Mouse (Mus musculus): Measurements from ENCODE around the gene 9130023H24Rik. TPM values are rescaled to one million over a fixed set of nuclear protein-coding genes. Genes with fewer than 3 reads are reported as not detected.

9130023H24Rik gene
- total and polyA plus RNA-seq, 2 experiments from 2014 or later = 4.2 to 6.3 TPM

DNA sequence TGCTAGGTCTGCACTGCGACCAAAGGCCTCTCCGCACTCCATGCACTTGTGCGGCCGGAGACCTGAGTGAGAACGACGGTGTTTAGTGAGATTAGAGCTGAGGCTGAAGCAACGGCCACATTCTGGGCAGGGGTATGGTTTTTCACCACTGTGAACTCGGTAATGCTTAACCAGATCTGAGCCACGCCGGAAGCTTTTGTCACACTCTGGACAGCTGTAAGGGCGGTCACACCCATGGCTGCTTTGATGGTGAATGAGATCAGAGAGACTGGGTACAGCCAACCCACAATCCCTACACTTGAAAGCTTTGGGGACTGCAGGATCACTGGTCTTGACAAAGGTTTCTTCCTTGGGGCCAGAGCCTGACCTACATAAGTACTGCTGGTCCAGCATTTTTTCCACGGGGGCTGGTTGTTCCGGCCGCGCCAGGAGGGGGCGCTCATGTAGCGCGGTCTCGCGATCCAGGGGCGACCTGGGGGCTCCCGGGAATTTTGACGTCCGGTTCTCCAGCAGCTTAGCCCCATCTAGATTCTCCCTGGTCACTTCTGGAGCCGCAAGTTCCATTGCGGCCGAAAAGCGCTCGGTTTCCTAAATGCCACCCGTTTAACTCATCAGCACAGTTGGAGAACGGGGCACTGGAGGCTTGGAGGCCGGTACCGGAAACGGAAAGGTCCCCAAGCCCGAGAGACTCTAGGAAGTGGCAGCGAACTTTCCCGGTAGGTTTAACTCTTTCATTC, 807 bp downstream of the 9130023H24Rik start, which contains the start of gene Armc5:
Armc5 (plus strand) TSS at position 487 of the 737 bp plus-strand sequence.
- H3K9me3 ChIP-seq (ENCODE audit: low read length) = no peaks in the 10 kb centered on the region
- DNase-seq (ENCODE audit: low spot score) = peak; percentile 80
- WGBS = 25% methylated on average over 37 of the region's 37 CpGs
- H3K9ac ChIP-seq (replicated peaks; ENCODE audit: low read length, poor library complexity, severe bottlenecking) = peak within 1 kb of the TSS; percentile 81
- peaks cover 15% of the 10 kb centered on the region for H3K36me3 ChIP-seq (ENCODE audit: insufficient read depth, low read length)
- peak within 1 kb of the TSS; percentile 65 for H3K4me3 ChIP-seq (ENCODE audit: low read depth, low read length)
- 0 out of 2 replicates have a peak, but pooled peaks cover 5% of the 10 kb centered on the region for H3K4me1 ChIP-seq (ENCODE audit: insufficient read depth, low read length)
- peak within 1 kb of the TSS; percentile 97 for H3K27ac ChIP-seq (ENCODE audit: low read depth, low read length)
- TF ChIP-seq CTCF (IDR thresholded peaks at IDR 0.05) = peak; percentile 79
- peak within 1 kb of the TSS; percentile 80 for H3K4me2 ChIP-seq (ENCODE audit: low read depth, low read length, poor library complexity, severe bottlenecking)
- no peak for ATAC-seq (ENCODE audit: low FRiP score)
- no peaks in the 10 kb centered on the region for H3K27me3 ChIP-seq (ENCODE audit: insufficient read depth, low read length)

GRCm38 (mm10) chr7:128236426-128236825, 1.4 kb downstream of the 9130023H24Rik start:
- WGBS = 94% methylated on average over 13 of the region's 13 CpGs
- Histone ChIP-seq H3K27me3 (ENCODE audit: insufficient read depth, low read length) (no peaks in the 10 kb centered on the region), H3K27ac (ENCODE audit: low read depth, low read length) (peak overlapping the region; percentile 97)

DNA sequence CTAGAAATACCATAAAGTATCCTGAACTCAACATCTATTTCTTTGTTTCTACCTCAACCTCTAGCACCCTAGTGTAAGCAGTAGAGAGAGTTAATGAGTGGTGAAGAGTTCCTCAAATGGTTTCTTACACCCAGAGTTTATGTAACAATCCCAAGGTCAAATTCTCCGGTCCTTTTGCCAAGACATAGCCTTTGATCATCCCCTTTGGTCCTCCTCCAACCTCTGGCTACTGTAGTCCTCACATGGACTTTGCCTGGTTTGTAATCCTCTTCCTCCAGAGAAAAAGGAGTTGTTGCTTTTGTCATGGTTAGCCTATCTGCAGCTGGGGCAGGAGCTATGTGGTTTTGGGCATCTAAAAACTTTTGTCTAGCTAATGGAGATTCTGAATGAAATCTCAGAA, 2.4 kb downstream of the 9130023H24Rik start:
- Histone ChIP-seq H3K9ac (replicated peaks; ENCODE audit: low read length, poor library complexity, severe bottlenecking) (no peak overlapping the region), H3K27ac (ENCODE audit: low read depth, low read length) (no peak overlapping the region), H3K4me2 (ENCODE audit: low read depth, low read length, poor library complexity, severe bottlenecking) (no peak overlapping the region), H3K36me3 (ENCODE audit: insufficient read depth, low read length) (peaks cover 6% of the 10 kb centered on the region), H3K9me3 (ENCODE audit: low read length) (no peaks in the 10 kb centered on the region), H3K4me3 (ENCODE audit: low read depth, low read length) (no peak overlapping the region), H3K4me1 (ENCODE audit: insufficient read depth, low read length) (0 out of 2 replicates have a peak, but pooled peaks cover 5% of the 10 kb centered on the region), H3K27me3 (ENCODE audit: insufficient read depth, low read length) (no peaks in the 10 kb centered on the region)
- WGBS = 93% methylated on average over 1 of the region's 1 CpGs
- no peak for TF ChIP-seq CTCF (IDR thresholded peaks at IDR 0.05)
- ATAC-seq (ENCODE audit: low FRiP score) = no peak
- no peak for DNase-seq (ENCODE audit: low spot score)

More at GRCm38 (mm10) chr7:128236426-128236825, 1.4 kb downstream of the 9130023H24Rik start:
- H3K4me3 ChIP-seq (ENCODE audit: low read depth, low read length) = no peak overlapping the region
- H3K4me1 ChIP-seq (ENCODE audit: insufficient read depth, low read length) = 0 out of 2 replicates have a peak, but pooled peaks cover 5% of the 10 kb centered on the region
- no peak for ATAC-seq (ENCODE audit: low FRiP score)
- H3K9ac ChIP-seq (replicated peaks; ENCODE audit: low read length, poor library complexity, severe bottlenecking) = no peak overlapping the region
- H3K9me3 ChIP-seq (ENCODE audit: low read length) = no peaks in the 10 kb centered on the region
- no peak for TF ChIP-seq CTCF (IDR thresholded peaks at IDR 0.05)
- peaks cover 11% of the 10 kb centered on the region for H3K36me3 ChIP-seq (ENCODE audit: insufficient read depth, low read length)
- no peak for DNase-seq (ENCODE audit: low spot score)
- H3K4me2 ChIP-seq (ENCODE audit: low read depth, low read length, poor library complexity, severe bottlenecking) = peak overlapping the region; percentile 80

GRCm38 (mm10) chr7:128234796-128235195, 3.0 kb downstream of the 9130023H24Rik start:
- no peak for TF ChIP-seq CTCF (IDR thresholded peaks at IDR 0.05)
- H3K27ac ChIP-seq (ENCODE audit: low read depth, low read length) = no peak overlapping the region
- no peaks in the 10 kb centered on the region for H3K36me3 ChIP-seq (ENCODE audit: insufficient read depth, low read length)
- H3K9ac ChIP-seq (replicated peaks; ENCODE audit: low read length, poor library complexity, severe bottlenecking) = no peak overlapping the region
- no peaks in the 10 kb centered on the region for H3K9me3 ChIP-seq (ENCODE audit: low read length)
- H3K4me2 ChIP-seq (ENCODE audit: low read depth, low read length, poor library complexity, severe bottlenecking) = no peak overlapping the region
- no peak for DNase-seq (ENCODE audit: low spot score)
- no peaks in the 10 kb centered on the region for H3K27me3 ChIP-seq (ENCODE audit: insufficient read depth, low read length)
- 0 out of 2 replicates have a peak, but pooled peaks cover 5% of the 10 kb centered on the region for H3K4me1 ChIP-seq (ENCODE audit: insufficient read depth, low read length)
- no peak overlapping the region for H3K4me3 ChIP-seq (ENCODE audit: low read depth, low read length)
- ATAC-seq (ENCODE audit: low FRiP score) = no peak
- WGBS = 88% methylated on average over 2 of the region's 2 CpGs

DNA sequence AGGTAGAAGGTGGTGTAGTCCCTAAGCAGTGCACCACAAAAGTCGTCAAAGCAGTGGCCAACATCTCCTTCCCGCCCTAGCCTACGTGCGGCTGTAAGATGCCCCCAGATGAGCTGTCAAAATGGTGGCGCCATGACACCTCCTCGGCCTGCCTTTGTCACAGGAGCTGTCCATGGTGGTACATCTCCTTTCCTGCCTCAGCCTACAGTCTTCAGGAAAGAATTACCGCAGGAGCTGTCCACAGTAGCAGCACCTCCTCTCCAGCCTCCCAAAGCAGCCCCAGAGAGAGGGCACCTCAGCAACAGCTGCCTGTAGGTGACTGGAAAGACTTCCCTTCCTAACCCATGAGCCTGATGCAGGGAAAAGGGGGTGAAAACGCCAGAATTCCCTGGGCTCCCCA, 6.1 kb downstream of the 9130023H24Rik start:
- Histone ChIP-seq H3K4me3 (ENCODE audit: low read depth, low read length) (no peak overlapping the region), H3K27me3 (ENCODE audit: insufficient read depth, low read length) (no peaks in the 10 kb centered on the region), H3K4me2 (ENCODE audit: low read depth, low read length, poor library complexity, severe bottlenecking) (no peak overlapping the region), H3K9me3 (ENCODE audit: low read length) (no peaks in the 10 kb centered on the region), H3K4me1 (ENCODE audit: insufficient read depth, low read length) (0 out of 2 replicates have a peak, but pooled peaks cover 2% of the 10 kb centered on the region), H3K27ac (ENCODE audit: low read depth, low read length) (no peak overlapping the region), H3K9ac (replicated peaks; ENCODE audit: low read length, poor library complexity, severe bottlenecking) (no peak overlapping the region), H3K36me3 (ENCODE audit: insufficient read depth, low read length) (no peaks in the 10 kb centered on the region)
- 53% methylated on average over 8 of the region's 8 CpGs for WGBS
- DNase-seq (ENCODE audit: low spot score) (no peak), ATAC-seq (ENCODE audit: low FRiP score) (no peak)
- TF ChIP-seq CTCF (IDR thresholded peaks at IDR 0.05) = no peak

- no peak for ATAC-seq (ENCODE audit: low FRiP score)
- H3K4me1 ChIP-seq (ENCODE audit: insufficient read depth, low read length) = no peaks in the 10 kb centered on the region
- DNase-seq (ENCODE audit: low spot score) = no peak
Observed at GRCm38 (mm10) chr7:128220936-128221335, 16.9 kb downstream of the 9130023H24Rik start.

More at GRCm38 (mm10) chr7:128220936-128221335, 16.9 kb downstream of the 9130023H24Rik start:
- H3K9me3 ChIP-seq (ENCODE audit: low read length) = no peaks in the 10 kb centered on the region
- H3K4me3 ChIP-seq (ENCODE audit: low read depth, low read length) = no peak overlapping the region
- no peak overlapping the region for H3K4me2 ChIP-seq (ENCODE audit: low read depth, low read length, poor library complexity, severe bottlenecking)
- H3K27me3 ChIP-seq (ENCODE audit: insufficient read depth, low read length) = no peaks in the 10 kb centered on the region
- no peak overlapping the region for H3K27ac ChIP-seq (ENCODE audit: low read depth, low read length)
- H3K36me3 ChIP-seq (ENCODE audit: insufficient read depth, low read length) = no peaks in the 10 kb centered on the region
- WGBS = 82% methylated on average over 3 of the region's 3 CpGs
- no peak overlapping the region for H3K9ac ChIP-seq (replicated peaks; ENCODE audit: low read length, poor library complexity, severe bottlenecking)
- TF ChIP-seq CTCF (IDR thresholded peaks at IDR 0.05) = no peak

All from midbrain, postnatal 0 days (tissue).